Mouse (Mus musculus) gastrocnemius, postnatal 14 days (tissue): Measurements from ENCODE around the gene Tbxas1. TPM values are rescaled to one million over a fixed set of nuclear protein-coding genes. Genes with fewer than 3 reads are reported as not detected.

Experiments
- DNase-seq: peaks from one replicate; pipeline ENCODE4 v3.0.0; 2021; ENCODE audit warnings: mixed read lengths
- intact Hi-C: fragments of 180-260 bp; cut with DNase I; formaldehyde crosslinking; loops from one replicate; pipeline ENCODE4 v1.15.1; 2025; ENCODE audit warnings: low total_unique reads
- total RNA-seq, 2 experiments: library from RNA; stranded (reverse); gene quantifications; 2 replicates each; pipeline ENCODE4 v1.2.3; 2021

The Tbxas1 gene
- total RNA-seq, 2 experiments from 2014 or later: 0.75 to 1.4 TPM

DNA sequence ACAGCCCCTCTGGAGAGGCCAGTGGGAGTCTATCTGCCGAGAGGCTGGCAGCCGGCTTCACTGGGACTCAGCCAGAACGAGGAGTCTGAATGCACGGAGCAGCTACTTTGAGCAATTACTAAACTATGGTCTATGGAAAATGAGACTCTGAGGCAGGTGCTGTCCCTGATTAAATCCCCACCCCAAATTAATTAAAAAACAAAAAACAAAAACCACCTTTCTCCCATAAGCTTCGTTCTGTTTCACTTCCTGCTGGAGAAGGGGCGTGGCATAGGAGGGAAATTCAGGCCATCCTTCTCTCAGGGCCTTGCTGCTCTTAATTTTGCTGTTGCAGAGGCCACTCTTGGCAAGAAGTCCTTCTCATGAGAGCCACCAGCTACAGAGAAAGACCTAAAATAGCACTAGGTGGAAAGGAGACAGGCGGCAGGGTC lies 180.6 kb downstream of the Tbxas1 start:
- peak; percentile 32 for DNase-seq
- intact Hi-C loops: no loop called here

DNA sequence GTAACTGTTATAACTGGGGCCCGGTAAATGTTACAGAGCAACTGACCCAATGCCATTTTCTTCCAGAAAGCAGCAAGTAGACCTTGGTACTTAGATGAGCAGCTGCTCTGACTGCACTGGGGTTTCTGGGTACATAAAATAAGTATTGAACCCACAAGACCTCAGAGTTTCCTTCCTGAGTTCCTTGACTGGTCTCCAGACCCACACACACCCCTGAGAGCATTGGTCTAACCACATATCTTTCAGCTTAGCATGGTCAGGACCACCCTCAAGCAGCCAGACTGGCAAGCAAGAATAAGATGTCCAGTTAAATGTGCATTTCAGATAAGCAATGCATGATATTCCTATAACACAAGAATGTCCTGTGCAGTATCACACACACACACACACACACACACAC lies 182.0 kb downstream of the Tbxas1 start:
- DNase-seq: no peak
- intact Hi-C loops: no loop called here

DNA sequence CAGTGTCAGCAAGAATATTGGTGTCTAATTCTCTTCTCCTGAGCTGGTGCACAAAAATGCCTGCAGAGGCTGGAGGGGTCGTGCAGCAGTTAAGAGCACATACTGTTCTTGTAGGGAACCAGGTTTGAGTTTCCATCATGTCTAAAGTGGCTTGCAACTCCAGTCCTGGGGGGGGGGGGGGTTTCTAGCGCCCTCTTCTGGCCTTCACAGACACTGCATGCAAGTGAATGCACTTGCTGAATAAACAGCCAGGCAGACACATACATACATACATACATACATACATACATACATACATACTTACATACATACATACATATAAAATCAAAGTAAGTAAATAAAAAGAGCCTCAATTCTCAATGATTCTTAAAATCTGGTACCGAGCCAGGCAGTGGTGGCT lies 183.2 kb downstream of the Tbxas1 start:
- no peak for DNase-seq
- intact Hi-C loops: no loop called here

DNA sequence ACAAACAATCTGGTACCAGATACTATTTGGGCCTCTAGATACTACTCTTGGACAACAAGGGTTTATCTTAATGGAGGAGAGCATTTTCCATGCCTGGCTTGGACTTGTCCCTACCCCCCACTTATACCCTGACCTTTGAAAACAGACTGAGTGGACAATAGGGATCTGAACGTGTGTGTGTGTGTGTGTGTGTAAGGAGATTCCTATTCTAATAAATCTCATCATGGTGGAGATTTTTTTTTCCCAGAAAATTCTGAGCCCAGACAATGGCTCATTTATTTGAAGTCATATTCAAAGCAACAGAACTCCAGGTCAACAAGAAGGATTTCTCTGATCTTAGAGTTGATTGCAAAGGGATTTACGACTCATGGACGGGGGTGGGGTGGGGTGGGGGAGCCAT lies 183.7 kb downstream of the Tbxas1 start:
- intact Hi-C loops: no loop called here
- DNase-seq: no peak

DNA sequence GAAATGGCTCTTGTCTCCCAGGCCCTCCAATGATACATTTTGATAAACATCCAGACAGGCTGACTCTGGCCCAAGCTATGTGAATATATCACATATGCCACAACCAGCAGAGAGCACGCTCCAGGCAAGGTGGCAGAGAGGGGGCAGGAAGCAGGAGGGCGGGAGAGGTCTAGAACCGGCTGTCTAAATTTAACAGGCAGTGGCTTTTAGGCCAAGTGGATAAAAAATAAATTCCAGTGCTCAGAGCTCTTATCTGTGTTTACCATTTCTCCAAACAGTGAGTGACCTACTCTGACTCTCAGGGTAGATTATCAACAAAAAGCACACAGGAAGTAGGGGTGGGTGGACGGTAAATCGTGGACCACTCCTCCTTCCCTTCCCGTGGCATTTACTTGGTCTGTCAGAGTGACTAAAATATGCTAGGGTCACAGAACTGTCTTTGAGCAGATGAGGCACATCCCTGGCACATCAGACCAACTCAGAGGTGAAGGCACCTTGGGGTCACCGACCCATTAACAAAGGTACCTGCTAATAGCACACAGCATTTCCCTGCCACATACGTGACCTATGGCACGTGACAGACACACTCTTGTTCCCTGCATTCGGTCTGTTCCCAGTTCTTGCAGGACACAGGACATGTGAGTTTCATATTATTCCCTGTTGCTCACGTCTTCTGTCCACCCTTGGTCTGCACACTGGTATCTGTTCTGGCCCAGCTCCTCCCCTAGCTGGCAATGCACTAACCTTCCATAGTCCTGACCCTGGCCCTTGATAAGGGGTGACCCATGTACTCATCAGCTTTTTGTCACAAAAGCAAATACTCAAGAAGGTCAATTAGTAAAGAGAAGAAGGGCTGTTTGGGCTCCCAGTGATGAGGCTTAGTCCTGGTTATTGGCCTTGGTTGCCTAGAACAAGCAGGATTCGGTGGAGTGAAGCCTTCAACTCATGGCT lies 184.6 kb downstream of the Tbxas1 start:
- no peak for DNase-seq
- intact Hi-C loops: loop anchor here (10.0 kb wide), 2 partner anchors 145 to 325 kb away; no protein-coding TSS in a partner anchor

DNA sequence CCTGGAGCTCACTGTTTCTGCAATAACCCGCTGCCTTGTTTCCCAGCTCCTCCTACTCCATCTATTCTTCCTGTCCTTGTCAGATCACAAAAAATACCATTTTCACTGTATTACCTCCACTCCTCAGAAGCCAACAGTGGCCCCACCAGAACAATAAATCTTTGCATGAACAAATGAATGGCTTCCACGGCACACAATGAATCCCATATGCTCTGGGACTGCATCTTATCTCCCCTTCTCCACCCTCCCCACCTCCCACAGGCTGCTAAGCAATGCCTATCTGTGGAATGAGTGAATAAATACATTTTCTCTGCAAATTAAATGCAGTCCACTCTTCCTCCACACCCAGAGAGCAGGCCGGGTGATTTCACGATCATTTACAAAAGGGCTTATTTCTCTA lies 186.0 kb downstream of the Tbxas1 start:
- intact Hi-C loops: loop anchor here (10.0 kb wide), 2 partner anchors 146 to 326 kb away; no protein-coding TSS in a partner anchor
- no peak for DNase-seq

DNA sequence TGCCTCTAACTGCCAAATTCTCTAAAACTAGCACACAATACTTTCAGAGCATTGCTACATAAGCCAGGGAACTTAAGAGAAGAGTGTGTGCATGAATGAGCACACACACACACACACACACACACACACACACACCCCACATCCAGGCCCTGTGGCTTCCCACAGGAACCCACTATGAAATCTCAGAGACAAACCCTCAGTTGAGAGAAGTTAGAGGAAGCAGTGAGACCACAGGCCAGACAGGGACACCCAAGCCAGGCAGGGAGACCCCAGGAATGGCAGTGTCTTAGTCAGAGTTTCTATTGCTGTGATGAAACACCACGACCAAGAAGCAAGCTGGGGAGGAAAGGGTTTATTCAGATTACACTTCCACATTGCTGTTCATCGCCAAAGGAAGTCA lies 188.3 kb downstream of the Tbxas1 start:
- intact Hi-C loops: loop anchor here (10.0 kb wide), 2 partner anchors 149 to 329 kb away; no protein-coding TSS in a partner anchor
- DNase-seq: no peak

DNA sequence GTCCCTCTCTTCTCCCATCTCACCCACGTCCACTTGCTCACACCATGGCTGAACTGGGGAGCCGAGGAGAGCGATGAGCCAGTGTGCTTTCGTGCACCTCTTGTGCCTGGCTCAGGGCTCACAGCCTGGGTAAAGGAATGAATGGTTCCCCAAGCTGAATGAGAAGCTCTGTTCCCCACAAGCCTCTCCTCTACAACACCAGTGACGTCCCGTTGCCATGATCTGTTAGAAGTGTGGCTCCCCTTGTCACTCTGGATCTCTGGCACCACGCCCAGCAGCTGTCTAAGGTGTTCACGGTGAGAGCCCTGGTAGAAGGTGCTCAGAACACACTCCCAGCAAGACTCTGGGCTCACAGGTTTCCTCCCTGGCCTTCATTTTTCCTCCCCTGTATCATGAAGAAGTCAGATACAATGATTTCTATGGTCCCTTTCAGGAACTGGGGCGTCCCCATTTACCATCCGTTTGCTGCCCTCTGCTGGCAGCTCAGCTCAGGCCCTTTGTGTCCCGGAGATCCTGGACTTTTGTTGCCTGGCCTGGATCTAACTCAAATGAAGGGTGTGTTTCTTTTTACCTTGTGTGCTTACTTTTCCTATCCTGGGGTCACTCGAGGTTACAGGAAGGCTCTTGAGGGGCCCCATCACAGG lies 191.9 kb downstream of the Tbxas1 start:
- intact Hi-C loops: loop anchor here (10.0 kb wide), 2 partner anchors 152 to 332 kb away; no protein-coding TSS in a partner anchor
- DNase-seq: peak; percentile 77

DNA sequence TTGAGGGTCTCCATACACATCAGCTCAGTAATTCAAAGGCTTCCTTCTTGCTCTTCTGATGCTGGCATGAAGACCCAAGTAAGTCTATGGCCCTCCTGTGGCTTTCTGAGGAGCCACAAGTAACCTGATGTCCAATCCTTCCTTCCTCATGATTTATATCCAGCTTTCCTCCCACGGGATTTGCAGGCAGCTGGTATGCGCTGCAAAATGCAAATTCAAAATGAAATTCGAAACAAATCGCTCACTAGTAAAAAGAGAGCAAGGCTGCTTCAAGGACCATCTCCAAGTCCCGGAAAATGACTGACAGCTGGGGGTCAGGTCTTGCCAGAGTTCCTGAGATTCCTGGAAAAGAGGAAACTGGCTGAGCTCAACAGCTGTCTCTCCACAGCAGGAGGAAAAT lies 197.5 kb downstream of the Tbxas1 start:
- intact Hi-C loops: no loop called here
- DNase-seq: no peak

DNA sequence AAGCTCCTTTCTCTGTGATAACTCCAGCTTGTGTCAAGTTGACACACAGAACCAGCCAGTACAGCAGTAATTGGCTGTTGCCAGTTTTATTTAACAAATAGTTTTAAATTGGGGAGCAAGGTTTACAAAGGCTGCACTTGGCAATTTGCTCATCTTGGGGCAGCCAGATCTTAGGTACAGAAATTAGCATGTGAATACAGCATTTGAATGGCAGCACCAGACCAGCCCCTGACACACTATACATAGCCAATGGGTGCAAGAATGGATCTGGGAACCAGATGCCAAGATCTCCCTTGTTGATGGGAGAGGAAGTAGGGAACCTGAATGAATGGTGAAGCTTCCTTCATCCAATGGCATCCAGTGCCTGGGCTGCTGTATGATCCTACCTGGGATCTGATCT lies 199.0 kb downstream of the Tbxas1 start:
- intact Hi-C loops: no loop called here
- no peak for DNase-seq

DNA sequence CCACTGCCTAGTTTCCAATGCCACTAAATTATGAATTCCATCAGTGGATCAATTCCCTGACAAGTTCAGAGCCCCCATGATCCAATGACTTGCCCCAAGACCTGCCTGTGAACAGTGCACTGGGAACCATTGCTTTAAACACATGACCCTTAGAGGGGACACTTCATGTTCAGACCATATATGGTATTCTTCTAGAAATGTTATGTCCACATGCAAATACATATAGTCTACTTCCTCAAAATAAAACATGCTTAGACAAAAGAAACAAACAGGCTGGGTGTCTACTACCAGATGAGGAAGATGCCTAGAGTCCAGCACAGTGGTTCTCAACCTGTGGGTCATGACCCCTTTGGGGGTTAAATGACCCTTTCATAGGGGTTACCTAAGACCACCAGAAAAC lies 201.3 kb downstream of the Tbxas1 start:
- no peak for DNase-seq
- intact Hi-C loops: no loop called here

DNA sequence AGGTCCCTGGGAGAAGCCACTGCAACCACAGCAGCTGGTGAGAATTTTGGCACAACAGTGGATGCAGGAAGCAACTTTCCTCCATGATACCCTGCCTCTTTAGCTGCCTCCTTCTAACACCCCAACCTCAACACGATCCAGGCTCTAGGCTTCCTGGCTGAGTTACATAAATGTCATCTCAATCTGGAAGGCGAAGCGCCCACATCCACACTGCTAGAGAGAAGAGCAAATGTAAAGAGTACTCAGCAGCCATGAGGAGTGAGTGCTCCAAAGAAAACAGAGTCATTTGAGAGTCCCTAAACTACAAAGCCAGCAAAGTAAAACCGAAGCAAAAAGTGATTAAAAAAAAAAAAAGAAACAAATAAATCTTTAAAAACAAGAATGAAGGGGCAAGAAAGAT lies 229.4 kb downstream of the Tbxas1 start:
- DNase-seq: no peak
- intact Hi-C loops: no loop called here

DNA sequence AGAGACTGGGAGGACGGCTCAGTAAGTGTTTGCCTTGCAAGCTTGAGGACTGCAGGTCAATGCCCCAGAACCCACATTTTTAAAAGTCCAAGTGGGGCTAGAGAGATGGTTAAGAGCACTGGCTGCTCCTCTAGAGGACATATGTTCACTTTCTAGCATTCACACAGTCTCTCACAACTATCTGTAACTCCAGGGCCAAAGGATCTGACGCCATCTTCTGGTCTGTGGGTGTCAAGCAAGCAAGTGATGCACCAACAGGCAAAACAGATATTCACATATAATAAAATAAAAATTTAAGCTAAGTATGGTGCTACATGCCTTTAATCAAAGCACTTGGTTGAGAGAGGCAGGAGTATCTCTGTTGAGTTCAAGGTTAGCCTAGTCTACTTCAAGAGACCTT lies 231.6 kb downstream of the Tbxas1 start:
- no peak for DNase-seq
- intact Hi-C loops: no loop called here

DNA sequence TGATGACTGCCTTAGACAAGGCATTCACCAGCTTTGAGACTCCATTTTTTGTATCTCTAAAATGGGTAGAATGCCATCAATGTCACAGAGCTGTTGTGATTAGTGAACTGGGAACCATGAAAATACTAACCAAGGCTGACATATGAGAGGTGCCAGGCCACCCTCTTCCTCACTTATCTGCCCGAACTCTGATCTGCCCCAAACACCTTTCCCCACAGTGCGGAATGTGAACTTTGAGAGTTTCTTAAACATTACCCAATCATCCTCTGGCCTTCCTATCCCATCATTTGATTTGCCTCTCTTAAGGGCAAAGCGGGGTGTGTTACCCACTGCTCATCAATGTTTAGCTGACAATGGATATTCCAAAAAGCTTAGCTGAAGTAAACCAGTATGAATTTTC lies 237.5 kb downstream of the Tbxas1 start:
- no peak for DNase-seq
- intact Hi-C loops: no loop called here

DNA sequence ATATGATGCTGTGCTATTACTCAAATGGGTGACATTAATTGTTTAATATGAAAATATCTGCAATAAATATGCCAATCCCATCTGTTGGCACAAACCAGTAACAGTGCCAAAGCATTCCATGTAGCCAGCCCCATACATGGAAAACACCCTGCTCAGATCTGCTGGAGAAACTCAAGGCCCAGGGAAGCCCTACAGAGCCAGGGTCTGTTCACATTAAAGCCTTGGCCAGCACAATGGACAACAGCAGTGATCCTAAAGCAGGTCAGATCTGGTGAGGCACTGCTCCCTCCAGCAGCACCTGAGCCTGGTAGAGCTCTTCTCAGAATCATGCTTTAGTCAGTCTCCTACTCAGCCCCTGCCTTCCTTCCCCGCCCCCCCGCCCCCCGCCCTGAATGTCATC lies 237.9 kb downstream of the Tbxas1 start:
- intact Hi-C loops: no loop called here
- no peak for DNase-seq

DNA sequence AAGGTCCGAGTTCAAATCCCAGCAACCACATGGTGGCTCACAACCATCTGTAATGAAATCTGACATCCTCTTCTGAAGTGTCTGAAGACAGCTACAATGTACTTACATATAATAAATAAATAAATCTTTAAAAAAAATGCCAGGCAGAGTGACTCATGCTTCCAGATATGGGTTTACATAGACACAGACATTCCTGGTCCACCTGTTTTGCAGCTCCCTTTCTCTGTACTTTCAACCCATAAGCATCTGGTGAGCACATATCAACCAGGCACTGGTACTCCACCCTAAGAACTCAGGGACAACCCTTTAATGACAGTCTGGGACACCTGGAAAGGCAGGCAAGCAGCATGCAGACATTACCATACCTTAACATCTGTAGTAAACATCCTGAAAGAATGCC lies 240.2 kb downstream of the Tbxas1 start:
- DNase-seq: no peak
- intact Hi-C loops: no loop called here

DNA sequence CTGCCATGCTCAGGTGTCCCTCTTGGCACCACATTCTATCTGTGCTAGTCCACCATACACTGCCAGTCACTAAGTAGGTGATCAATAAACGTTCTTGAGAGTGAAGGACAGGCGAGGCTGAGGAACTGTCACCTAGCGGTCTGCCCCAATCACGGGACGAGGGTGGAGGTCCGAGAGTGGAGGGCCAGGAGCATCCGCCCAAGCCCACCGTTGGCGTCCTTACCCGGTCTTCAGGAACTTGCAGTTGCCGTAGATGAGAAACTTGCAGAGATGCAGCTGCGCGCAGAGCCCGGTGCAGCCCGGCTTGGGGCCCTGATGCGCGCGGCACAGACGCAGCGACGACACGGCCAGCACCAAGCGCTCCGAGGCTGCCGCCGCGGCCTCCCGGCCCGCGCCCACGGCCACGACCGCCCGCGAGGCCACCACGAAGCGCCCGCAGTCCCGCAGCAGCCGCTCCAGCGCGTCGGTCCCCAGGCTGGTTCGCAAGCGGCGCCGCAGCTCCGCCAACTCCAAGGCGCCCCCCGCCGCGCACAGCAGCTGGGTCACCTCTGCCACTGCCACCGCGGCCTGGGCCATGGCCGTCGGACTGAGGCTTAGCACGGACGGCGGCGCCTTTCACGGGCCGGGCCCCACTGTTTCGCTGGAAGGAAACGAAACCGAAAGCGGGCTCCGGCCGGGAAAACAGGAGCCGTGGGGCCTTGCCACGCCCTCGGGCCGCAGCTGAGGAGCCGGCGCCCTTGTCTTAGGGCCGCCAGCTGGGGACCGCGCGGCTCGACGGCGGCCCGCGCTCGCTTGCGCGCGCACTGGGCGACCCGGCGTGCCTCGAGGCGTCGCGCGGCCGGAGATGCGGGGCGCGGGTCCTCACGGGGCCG lies 242.6 kb downstream of the Tbxas1 start, which contains the start of gene Parp12:
Gene Parp12, minus strand, starts transcription at position 766 of the 872 bp plus-strand sequence.
- peak; percentile 84 for DNase-seq
- intact Hi-C loops: no loop called here

DNA sequence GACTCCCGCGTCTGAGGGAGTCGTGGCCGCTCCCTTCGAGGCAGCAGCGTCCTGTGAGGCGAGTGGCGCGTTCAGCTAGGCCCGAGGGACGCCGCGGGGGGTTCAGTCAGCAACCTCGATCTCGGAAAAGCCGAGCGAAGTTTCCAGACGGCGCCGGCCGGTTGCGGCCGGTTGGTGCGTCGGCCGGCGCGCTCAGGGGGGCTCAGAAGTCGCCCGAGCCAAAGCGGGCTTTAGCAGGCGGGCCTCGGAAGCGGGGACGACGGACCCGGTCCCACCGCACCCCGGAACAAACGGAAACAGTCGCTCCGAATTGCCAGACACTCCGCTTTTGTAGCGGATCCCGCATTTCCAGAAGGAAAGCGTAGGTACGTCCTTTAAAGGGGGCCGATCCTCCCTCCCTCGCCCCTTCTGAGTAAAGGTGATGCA lies 243.3 kb downstream of the Tbxas1 start:
- intact Hi-C loops: no loop called here
- DNase-seq: peak; percentile 48

DNA sequence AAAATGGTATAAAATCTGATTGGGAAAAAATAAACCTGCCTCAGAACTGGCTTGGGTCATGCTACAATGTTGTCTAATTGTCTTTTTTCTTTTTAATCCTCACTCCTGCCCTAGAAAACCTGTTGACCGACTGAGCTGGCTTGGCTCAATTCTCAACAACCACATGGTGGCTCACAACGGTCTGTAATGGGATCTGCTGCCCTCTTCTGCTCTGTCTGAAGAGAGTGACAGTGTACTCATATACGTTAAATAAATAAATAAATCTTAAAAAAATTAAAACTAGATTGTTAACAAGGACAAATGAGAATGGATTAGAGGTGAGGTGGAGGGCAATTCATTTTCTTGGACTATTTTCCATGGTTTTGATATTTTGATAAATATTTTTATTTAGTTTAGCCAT lies 245.5 kb downstream of the Tbxas1 start:
- no peak for DNase-seq
- intact Hi-C loops: no loop called here

DNA sequence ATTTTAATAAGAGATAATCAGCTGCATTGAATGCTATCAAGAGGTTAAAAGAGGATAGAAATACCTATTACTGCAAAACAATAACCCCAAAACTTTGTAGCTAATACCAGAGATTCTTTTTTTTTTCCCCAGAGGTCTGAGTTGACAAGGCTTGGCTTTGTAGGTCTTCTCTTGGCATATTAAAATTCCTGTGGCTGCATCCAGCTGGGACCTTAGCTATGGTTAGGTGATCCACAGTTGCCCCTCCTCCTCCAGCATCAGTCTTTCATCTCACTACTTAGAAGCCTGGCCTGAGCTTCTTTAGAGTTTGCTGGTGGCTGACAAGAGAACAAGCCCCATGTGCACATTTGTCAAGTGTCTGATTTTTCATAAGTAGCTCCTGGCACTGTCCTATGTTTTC lies 249.5 kb downstream of the Tbxas1 start:
- intact Hi-C loops: no loop called here
- no peak for DNase-seq
